Mouse (Mus musculus) spleen, adult 2 months (tissue): Measurements from ENCODE around the gene Pdia6. TPM values are rescaled to one million over a fixed set of nuclear protein-coding genes. Genes with fewer than 3 reads are reported as not detected.

ENCODE experiments used
- DNase-seq, 2 experiments: peaks; one replicate each; pipeline versions ENCODE4 v3.0.0 to v3.0.0-alpha.2; 2012 to 2021; ENCODE audit warnings: low spot score in 2 of 2, low read depth in 1 of 2
- H3K27ac ChIP-seq: fragments of 200-500 bp; 2 replicates; pipeline ENCODE4 v1.5.1; 2012; ENCODE audit warnings: low read length, inconsistent platforms; ENCODE audit not compliant: insufficient read depth
- H3K27me3 ChIP-seq: fragments of 200-500 bp; 2 replicates; pipeline ENCODE4 v1.6.1; 2012; ENCODE audit warnings: mild to moderate bottlenecking, moderate library complexity, low read length, inconsistent platforms; ENCODE audit not compliant: control insufficient read depth, insufficient read depth
- H3K36me3 ChIP-seq: fragments of 200-500 bp; 2 replicates; pipeline ENCODE4 v1.6.1; 2012; ENCODE audit warnings: mild to moderate bottlenecking, low read length, inconsistent platforms; ENCODE audit not compliant: control insufficient read depth, insufficient read depth
- H3K4me1 ChIP-seq: fragments of 200-500 bp; 2 replicates; pipeline ENCODE4 v1.6.1; 2011; ENCODE audit warnings: inconsistent platforms; ENCODE audit not compliant: control insufficient read depth, insufficient read depth, insufficient read length
- H3K4me3 ChIP-seq: fragments of 200-500 bp; 2 replicates; pipeline ENCODE4 v1.5.1; 2011; ENCODE audit warnings: mild to moderate bottlenecking, inconsistent platforms; ENCODE audit not compliant: insufficient read depth, insufficient read length; ENCODE audit errors: extremely low read depth
- CTCF ChIP-seq: fragments of 200-500 bp; IDR thresholded peaks from 2 replicates; pipeline ENCODE4 v1.5.1; 2011; ENCODE audit warnings: mild to moderate bottlenecking, inconsistent platforms; ENCODE audit not compliant: insufficient read depth, insufficient read length, insufficient replicate concordance; ENCODE audit errors: extremely low read depth
- POLR2A ChIP-seq: fragments of 200-500 bp; IDR thresholded peaks from 2 replicates; pipeline ENCODE4 v1.6.1; 2011; ENCODE audit warnings: low read depth, low read length, inconsistent platforms
- WGBS: fragments of 180-500 bp; shearing (Covaris S2); methylation state at CpG from one replicate; pipeline ENCODE4 v1.1.7; 2018; 5-methylcytosine and 5-hydroxymethylcytosine counted together
- polyA plus RNA-seq: library from polyadenylated mRNA; depleted of rRNA; stranded (reverse); fragments of >200 nt; gene quantifications from 2 replicates; pipeline ENCODE4 v1.2.3, GENCODE M21; 2012

Pdia6 gene
- polyA plus RNA-seq, 1 experiment, result 32.6 TPM

DNA sequence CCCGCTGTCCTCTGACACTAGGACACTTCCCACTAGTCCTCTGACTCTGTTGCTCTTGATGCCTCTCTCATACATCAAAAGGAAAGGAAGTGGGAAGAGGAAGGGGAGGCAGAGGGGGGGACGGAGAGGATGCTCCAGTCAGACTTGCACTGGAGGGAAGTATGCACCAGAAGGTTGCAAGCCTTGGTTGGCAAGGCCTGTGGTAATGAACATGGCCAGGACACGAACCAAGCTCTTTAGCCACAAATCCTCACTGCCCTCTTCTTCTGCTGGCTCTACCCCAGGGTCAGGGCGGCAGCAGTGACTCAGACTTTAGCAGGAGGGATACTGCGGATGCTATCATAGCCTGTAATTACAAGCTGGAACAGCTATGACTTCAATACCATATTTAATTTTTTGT is 35.8 kb upstream of the Pdia6 start:
- TF ChIP-seq CTCF (no peak), POLR2A (no peak)
- 60% methylated on average over 5 of the region's 5 CpGs for WGBS
- no peaks in the 10 kb centered on the region for H3K4me1 ChIP-seq

DNA sequence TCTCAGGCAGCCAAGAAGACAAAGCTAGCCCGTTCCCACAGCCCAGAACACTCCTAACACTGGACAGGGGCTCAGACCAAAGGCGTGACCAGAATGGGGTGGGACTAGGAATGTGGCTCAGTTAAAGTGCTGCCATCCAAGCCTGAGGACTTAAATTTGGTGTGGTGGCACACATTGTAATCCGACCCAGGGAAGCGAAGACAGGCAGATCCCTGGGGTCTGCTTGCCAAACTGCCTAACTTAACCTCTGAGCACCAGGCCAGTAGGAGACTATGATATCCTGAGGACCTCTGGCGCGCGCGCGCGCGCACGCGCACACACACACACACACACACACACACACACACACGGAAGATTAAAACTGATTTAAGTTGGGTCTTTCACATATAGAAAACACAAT is 34.8 kb upstream of the Pdia6 start:
- TF ChIP-seq CTCF (no peak), POLR2A (no peak)
- H3K4me1 ChIP-seq, result no peaks in the 10 kb centered on the region
- no peak overlapping the region for H3K27ac ChIP-seq
- H3K36me3 ChIP-seq, result no peaks in the 10 kb centered on the region
- H3K27me3 ChIP-seq, result no peaks in the 10 kb centered on the region
- DNase-seq, result no peak
- no peak overlapping the region for H3K4me3 ChIP-seq
- 94% methylated on average over 14 of the region's 14 CpGs for WGBS

More for the DNA sequence above, 35.8 kb upstream of the Pdia6 start:
- Histone ChIP-seq H3K36me3 (no peaks in the 10 kb centered on the region), H3K27ac (no peak overlapping the region), H3K27me3 (no peaks in the 10 kb centered on the region), H3K4me3 (no peak overlapping the region)
- no peak for DNase-seq

DNA sequence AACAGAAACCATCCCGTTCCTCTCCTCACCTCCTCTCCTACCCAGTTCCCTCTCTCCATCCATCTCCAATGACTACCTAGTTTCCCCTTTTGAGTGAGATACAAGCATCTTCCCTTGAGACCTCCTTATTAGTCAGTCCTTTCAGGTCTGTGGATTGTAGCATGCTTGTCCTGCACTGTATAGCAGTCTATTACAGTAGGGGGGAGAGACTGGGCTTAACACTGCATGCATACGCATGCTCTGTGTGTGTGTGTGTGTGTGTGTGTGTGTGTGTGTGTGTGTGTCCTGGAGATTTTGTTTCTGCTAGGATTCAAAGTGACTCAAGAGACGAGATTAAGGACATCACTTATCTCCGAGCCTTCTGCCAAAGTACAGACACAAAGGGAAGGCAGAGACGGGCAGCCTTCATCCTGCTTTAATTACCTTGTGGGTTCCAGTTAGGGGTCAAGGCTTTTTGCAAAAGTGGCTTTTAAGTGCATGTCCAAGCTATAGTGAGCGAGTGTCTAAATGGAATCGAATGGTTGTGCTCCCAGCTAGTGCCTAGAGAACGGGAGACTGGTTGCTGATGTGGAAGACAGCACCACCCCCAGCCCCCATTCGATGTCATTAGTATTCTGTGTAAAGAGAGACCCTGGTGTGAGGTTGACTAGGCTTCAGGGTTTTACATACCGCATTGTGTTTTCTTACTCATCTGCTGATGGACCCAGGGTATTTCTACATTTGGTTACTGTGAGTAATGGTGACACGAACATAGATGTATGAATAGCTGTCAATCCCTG is 30.6 kb upstream of the Pdia6 start:
- Histone ChIP-seq H3K4me3 (no peak overlapping the region), H3K4me1 (no peaks in the 10 kb centered on the region), H3K27ac (no peak overlapping the region), H3K36me3 (no peaks in the 10 kb centered on the region), H3K27me3 (no peaks in the 10 kb centered on the region)
- no peak for DNase-seq
- 69% methylated on average over 11 of the region's 11 CpGs for WGBS
- no peak for TF ChIP-seq POLR2A
- no peak for TF ChIP-seq CTCF

DNA sequence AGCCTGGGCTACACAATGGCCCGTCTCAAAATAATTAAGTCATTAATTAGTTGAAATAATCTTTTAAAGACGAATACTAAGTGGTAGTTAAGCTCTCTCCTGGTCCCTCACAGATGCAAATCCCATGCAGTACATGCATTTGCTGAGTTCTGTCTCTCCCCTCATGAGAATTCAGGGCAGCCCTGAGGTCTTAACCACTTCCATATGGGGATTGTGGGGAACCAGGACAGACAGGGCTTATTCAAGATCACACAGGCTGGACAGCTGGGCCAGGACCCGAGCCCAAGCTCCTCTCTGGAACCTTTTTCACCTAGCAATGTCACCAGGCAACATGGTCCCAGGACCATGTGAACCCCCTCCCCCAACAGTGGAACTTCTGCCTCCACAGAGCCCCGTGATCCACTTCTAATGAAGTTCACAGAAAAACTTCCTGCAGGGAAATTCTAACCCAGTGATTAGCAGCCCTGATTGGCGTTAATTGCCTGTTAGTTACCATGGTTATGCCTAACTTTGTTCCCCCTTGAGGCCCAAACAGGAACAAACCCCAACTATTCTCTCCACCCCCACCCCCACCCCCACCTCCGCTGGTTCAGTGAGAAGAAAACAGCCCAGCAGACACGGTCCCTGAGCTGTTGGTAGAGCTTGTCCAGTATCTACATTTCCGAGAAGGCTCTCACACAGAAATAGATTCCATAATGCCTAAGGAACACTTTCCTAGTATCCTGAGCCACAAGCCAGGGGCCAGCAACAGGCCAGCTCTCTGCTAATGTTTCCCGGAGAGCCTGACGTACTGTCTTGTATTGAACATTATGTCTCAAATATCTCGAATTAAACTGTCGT is 27.5 kb upstream of the Pdia6 start:
- H3K27ac ChIP-seq, result no peak overlapping the region
- H3K27me3 ChIP-seq, result no peaks in the 10 kb centered on the region
- no peak for DNase-seq
- no peaks in the 10 kb centered on the region for H3K36me3 ChIP-seq
- H3K4me3 ChIP-seq, result no peak overlapping the region
- no peak for TF ChIP-seq POLR2A
- no peak for TF ChIP-seq CTCF
- WGBS, result 50% methylated on average over 12 of the region's 12 CpGs
- no peaks in the 10 kb centered on the region for H3K4me1 ChIP-seq

DNA sequence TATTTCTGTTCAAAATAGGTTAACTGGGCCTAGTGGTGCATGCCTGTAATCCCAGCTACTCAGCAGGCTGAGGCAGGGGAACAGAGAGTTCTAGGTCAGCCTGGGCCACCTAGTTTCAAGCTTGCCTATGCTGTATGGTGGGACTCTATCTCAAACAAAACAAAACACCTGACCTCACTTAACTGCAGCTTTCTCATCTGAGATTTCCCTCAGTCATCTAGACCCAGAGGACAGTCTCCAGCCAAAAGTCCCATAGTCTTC is 27.0 kb upstream of the Pdia6 start:
- no peak overlapping the region for H3K4me3 ChIP-seq
- DNase-seq, result no peak
- no peaks in the 10 kb centered on the region for H3K27me3 ChIP-seq
- TF ChIP-seq POLR2A (no peak), CTCF (no peak)
- no peaks in the 10 kb centered on the region for H3K36me3 ChIP-seq
- H3K4me1 ChIP-seq, result no peaks in the 10 kb centered on the region
- H3K27ac ChIP-seq, result no peak overlapping the region

DNA sequence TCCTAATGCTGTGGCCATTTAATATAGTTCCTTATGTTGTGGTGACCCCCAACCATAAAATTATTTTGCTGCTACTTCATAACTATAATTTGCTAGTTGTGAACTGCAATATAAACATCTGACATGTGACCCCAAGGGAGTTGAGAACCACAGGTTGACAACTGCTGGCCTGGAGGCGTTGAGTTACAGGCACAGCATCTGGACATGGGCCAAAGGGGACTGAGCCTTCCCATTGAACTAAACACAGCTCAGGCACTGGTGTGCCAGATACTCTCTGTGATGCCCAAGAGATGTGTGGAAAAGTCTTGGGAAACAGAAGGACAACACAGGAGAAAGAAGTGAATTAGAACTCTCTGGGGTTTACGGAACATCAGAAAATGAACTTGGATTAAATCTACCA is 25.3 kb upstream of the Pdia6 start:
- Histone ChIP-seq H3K27me3 (no peaks in the 10 kb centered on the region), H3K4me1 (no peaks in the 10 kb centered on the region), H3K27ac (no peak overlapping the region), H3K4me3 (no peak overlapping the region), H3K36me3 (no peaks in the 10 kb centered on the region)
- 73% methylated on average over 2 of the region's 2 CpGs for WGBS
- TF ChIP-seq CTCF, result no peak
- TF ChIP-seq POLR2A, result no peak
- no peak for DNase-seq

DNA sequence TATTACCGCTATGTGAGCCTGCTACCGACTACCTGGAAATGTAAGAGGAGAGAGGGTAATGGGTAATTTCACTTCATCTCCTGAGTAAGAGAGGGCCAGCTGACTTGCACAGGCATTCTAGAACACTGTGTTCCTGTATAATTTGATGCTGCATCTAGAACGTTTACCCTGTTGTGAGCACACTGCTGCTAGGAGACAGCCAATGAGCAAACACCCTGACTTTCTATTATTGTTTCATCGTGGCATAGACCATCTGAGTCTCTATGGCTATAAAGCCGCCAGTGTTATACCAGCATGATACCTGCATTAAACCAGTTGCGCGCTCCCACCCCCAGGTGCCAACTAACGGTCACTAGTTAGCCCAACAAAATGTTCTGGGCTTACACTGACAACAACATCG is 24.7 kb upstream of the Pdia6 start:
- DNase-seq, result no peak
- WGBS, result 95% methylated on average over 9 of the region's 9 CpGs

More for the DNA sequence above, 24.7 kb upstream of the Pdia6 start:
- H3K4me1 ChIP-seq, result no peaks in the 10 kb centered on the region
- TF ChIP-seq POLR2A (no peak), CTCF (no peak)
- H3K27me3 ChIP-seq, result no peaks in the 10 kb centered on the region
- H3K36me3 ChIP-seq, result no peaks in the 10 kb centered on the region
- H3K4me3 ChIP-seq, result no peak overlapping the region
- no peak overlapping the region for H3K27ac ChIP-seq
